ENCODE assay signal across 9 mouse cellular contexts in genomic region chr3:152942985-152943384, GRCm38 (mm10). TPM values are rescaled to one million over a fixed set of nuclear protein-coding genes. Genes with fewer than 3 reads are reported as not detected.
DNase-seq lines count a peak whose midpoint lies in the region; ATAC-seq and TF ChIP-seq lines count a peak whose summit lies in the region.
"Had no signal": no experiment of that assay in that cellular context is flagged by ENCODE, and none has a peak within 500 bp of the region (broad histone marks: within the 10 kb centered on the region; RNA-seq: fewer than 3 reads in every experiment).

No protein-coding gene starts in this region.

- no peaks in the 10 kb centered on the region for H3K9me3 ChIP-seq in ES-E14 (ENCODE audit: control insufficient read depth, insufficient read depth, low read depth, low read length)
- H3K9me3 ChIP-seq in intestine, postnatal 0 days (ENCODE audit: control insufficient read depth): no peaks in the 10 kb centered on the region
- H3K9me3 ChIP-seq: limb, embryonic 13.5 days had no signal

- H3K4me3 ChIP-seq in ES-E14 (ENCODE audit: insufficient read depth in 1 of 2, low read depth in 1 of 2, low read length in 2 of 2, poor library complexity in 1 of 2, severe bottlenecking in 1 of 2): no peak overlapping the region; a peak in 1 of 4 replicates
- no peak overlapping the region for H3K4me3 ChIP-seq in intestine, postnatal 0 days (ENCODE audit: low read depth, low read length)
- peak overlapping the region; percentile 9; the same call in 1 of the 2 replicates for H3K4me3 ChIP-seq in small intestine, adult 2 months (ENCODE audit: low read depth, low read length)
- H3K4me3 ChIP-seq: limb, embryonic 13.5 days had no signal

- peak; percentile 17 to 24 for DNase-seq in heart, adult 18-20 months
- no peak for DNase-seq in heart, postnatal 25 days (ENCODE audit: low spot score)
- DNase-seq in ES-E14 (ENCODE audit: low read depth, low spot score): peak; percentile 45
- no peak for DNase-seq in gastrocnemius, adult 18-20 months (ENCODE audit: low spot score)
- DNase-seq in c-Kit-positive CD71-positive TER-119-positive erythroid progenitor cells, embryonic 14.5 days (ENCODE audit: low spot score): no peak
- no peak for DNase-seq in right cerebral cortex, adult 2 months (ENCODE audit: low spot score in 2 of 2)

- H3K4me1 ChIP-seq in ES-E14 (ENCODE audit: control insufficient read depth in 2 of 2, insufficient read depth in 2 of 2, low read length in 2 of 2, poor library complexity in 1 of 2): peaks cover 0 to 4% of the 10 kb centered on the region in 2 experiments; a peak in 1 of 4 replicates
- H3K4me1 ChIP-seq in intestine, postnatal 0 days (replicated peaks; ENCODE audit: control insufficient read depth, insufficient read depth, low read length): no peaks in the 10 kb centered on the region
- no peaks in the 10 kb centered on the region for H3K4me1 ChIP-seq in small intestine, adult 2 months (ENCODE audit: control insufficient read depth, insufficient read depth, insufficient read length, low read length)

- 0 out of 2 replicates have a peak overlapping the region, but pooled peaks have one; percentile 13 for H3K4me2 ChIP-seq in intestine, postnatal 0 days (replicated peaks; ENCODE audit: low read depth)
- H3K4me2 ChIP-seq: limb, embryonic 13.5 days had no signal

- in situ Hi-C loops in ES-E14 (cut with MboI; ENCODE audit: low sequenced_read_pairs in 2 of 2, unreplicated experiment in 2 of 2): no loop called here

- no peak for ATAC-seq in intestine, postnatal 0 days

- TF ChIP-seq POLR2A in small intestine, adult 2 months (IDR thresholded peaks at IDR 0.05; ENCODE audit: low read depth, low read length): no peak

- no peak overlapping the region for H3K9ac ChIP-seq in ES-E14 (ENCODE audit: insufficient read depth, low read depth, low read length, poor library complexity, severe bottlenecking)
- no peak overlapping the region for H3K9ac ChIP-seq in intestine, postnatal 0 days (ENCODE audit: low read depth, low read length)
- H3K9ac ChIP-seq: limb, embryonic 13.5 days had no signal

- TF ChIP-seq CTCF in intestine, postnatal 0 days (IDR thresholded peaks at IDR 0.05; ENCODE audit: low read depth): no peak
- TF ChIP-seq CTCF in small intestine, adult 2 months (IDR thresholded peaks at IDR 0.05; ENCODE audit: extremely low read depth, insufficient read length, insufficient replicate concordance, low read depth, low read length): no peak

- WGBS in intestine, postnatal 0 days: 51% methylated on average over 11 of the region's 11 CpGs
- WGBS in small intestine, adult 2 months: 45% methylated on average over 11 of the region's 11 CpGs

- no peak overlapping the region for H3K27ac ChIP-seq in ES-E14 (ENCODE audit: insufficient read depth, low read depth, low read length, poor library complexity, severe bottlenecking)
- H3K27ac ChIP-seq in intestine, postnatal 0 days (ENCODE audit: low read depth, low read length): no peak overlapping the region
- peak overlapping the region; percentile 27; the same call in 1 of the 2 replicates for H3K27ac ChIP-seq in small intestine, adult 2 months (ENCODE audit: insufficient read depth, low read depth, low read length)
- H3K27ac ChIP-seq: limb, embryonic 13.5 days had no signal

- intact Hi-C loops in heart, postnatal 25 days (cut with DNase I): no loop called here

- H3K27me3 ChIP-seq in intestine, postnatal 0 days (replicated peaks; ENCODE audit: control insufficient read depth, insufficient read depth, low read length): no peaks in the 10 kb centered on the region
- H3K27me3 ChIP-seq in small intestine, adult 2 months (ENCODE audit: control insufficient read depth, insufficient read depth, low read length): no peaks in the 10 kb centered on the region
- H3K27me3 ChIP-seq: limb, embryonic 13.5 days had no signal

- H3K36me3 ChIP-seq in ES-E14 (ENCODE audit: control insufficient read depth, insufficient read depth, low read length, poor library complexity, severe bottlenecking): no peaks in the 10 kb centered on the region
- H3K36me3 ChIP-seq in intestine, postnatal 0 days (ENCODE audit: control insufficient read depth, insufficient read depth): no peaks in the 10 kb centered on the region
- H3K36me3 ChIP-seq in small intestine, adult 2 months (ENCODE audit: control insufficient read depth, insufficient read depth, low read length): no peaks in the 10 kb centered on the region
- H3K36me3 ChIP-seq: limb, embryonic 13.5 days had no signal

TF ChIP-seq in ES-E14, 5 proteins besides CTCF, POLR2A, EP300 and RAD21:
- no peak for TF ChIP-seq ZNF384 (IDR thresholded peaks at IDR 0.05; ENCODE audit: low read depth, low read length)

RNA-seq across cellular contexts. Expression of gene St6galnac5, which starts 39.1 kb away (rescaled TPM):
- not detected for total RNA-seq in heart, adult 18-20 months (2021)
- not detected for total RNA-seq in heart, postnatal 25 days (2021)
- total RNA-seq in ES-E14 (2012; rRNA removed): 0.05 and 0.27 TPM in 2 replicates
- polyA plus RNA-seq in intestine, postnatal 0 days (2015; fragmentation: Nextera tagmentation; extraction: Ambion mirVana): 0.22 and 0.27 TPM in 2 replicates
- 0.14 and 0.28 TPM in 2 replicates for polyA plus RNA-seq in small intestine, adult 2 months (2012; rRNA removed)
- under 1 TPM; 0.14 to 0.18 TPM for total RNA-seq in gastrocnemius, adult 18-20 months (2021)

Comparison
In these comparisons a context has a peak if more than half of its experiments do, and no peak if none do; other contexts are left out.
1. DNase-seq: peak in heart, adult 18-20 months (2 of 2) and ES-E14 (single experiment); none in heart, postnatal 25 days (single experiment), gastrocnemius, adult 18-20 months (single experiment), c-Kit-positive CD71-positive TER-119-positive erythroid progenitor cells, embryonic 14.5 days (single experiment) and right cerebral cortex, adult 2 months (0 of 2).